Mouse (Mus musculus) frontal cortex, adult 2 months (tissue): ENCODE results near the gene Suox. TPM values are rescaled to one million over a fixed set of nuclear protein-coding genes. Genes with fewer than 3 reads are reported as not detected.
"Not testable (repeated sequence)": the region's sequence is repeated elsewhere in the genome, so short reads cannot be mapped to it uniquely, and the experiment has no call there.

ENCODE experiments used
- DNase-seq, 2 experiments: peaks; one replicate each; pipeline ENCODE4 v3.0.0; 2022; ENCODE audit warnings: low spot score in 1 of 2; ENCODE audit errors: extremely low spot score in 1 of 2
- polyA plus RNA-seq: library from polyadenylated mRNA; depleted of rRNA; stranded (reverse); fragments of >200 nt; gene quantifications from 2 replicates; pipeline ENCODE4 v1.2.3, GENCODE M21; 2012; rRNA removed

Gene Suox
- polyA plus RNA-seq, 1 experiment = 12.9 TPM

DNA sequence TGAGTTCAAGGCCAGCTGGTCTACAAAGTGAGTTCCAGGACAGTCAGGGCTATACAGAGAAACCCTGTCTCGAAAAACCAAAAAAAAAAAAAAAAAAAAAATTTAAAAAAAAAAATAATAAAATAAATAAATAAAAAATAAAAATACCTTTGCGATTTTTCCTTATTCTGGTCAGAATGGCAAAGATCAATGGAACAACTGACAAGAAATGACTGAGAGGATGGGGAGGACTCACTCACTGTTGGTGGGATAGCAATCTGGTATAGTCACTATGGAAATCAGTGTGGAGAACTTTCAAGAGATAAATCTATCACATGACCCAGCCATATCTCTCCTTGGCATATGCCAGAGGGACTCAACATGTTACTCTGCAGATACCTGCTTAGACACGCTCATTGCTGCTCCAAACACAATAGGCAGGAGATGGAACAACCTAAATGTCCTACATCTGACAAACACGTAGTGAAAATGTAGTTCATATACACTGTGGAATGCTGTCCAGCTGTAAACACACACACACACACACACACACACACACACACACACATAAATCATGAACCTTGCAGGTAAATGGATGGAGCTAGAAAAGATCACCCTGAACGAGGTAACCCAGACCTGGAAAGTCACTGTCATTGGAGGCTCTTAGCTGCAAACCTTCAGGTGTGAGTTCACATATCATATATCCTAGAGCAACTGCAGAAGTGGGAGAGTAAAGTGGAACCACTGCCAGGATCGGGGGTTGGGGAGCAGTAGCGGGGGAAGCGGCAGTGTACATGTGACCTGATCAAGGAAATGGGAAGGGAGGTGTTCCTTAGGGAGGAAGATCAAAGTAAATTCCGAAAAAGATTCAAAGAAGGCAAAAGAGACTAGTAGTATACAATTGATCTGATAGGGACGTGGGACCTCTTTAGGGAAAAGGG is 46.2 kb downstream of the Suox start:
- DNase-seq = no peak

DNA sequence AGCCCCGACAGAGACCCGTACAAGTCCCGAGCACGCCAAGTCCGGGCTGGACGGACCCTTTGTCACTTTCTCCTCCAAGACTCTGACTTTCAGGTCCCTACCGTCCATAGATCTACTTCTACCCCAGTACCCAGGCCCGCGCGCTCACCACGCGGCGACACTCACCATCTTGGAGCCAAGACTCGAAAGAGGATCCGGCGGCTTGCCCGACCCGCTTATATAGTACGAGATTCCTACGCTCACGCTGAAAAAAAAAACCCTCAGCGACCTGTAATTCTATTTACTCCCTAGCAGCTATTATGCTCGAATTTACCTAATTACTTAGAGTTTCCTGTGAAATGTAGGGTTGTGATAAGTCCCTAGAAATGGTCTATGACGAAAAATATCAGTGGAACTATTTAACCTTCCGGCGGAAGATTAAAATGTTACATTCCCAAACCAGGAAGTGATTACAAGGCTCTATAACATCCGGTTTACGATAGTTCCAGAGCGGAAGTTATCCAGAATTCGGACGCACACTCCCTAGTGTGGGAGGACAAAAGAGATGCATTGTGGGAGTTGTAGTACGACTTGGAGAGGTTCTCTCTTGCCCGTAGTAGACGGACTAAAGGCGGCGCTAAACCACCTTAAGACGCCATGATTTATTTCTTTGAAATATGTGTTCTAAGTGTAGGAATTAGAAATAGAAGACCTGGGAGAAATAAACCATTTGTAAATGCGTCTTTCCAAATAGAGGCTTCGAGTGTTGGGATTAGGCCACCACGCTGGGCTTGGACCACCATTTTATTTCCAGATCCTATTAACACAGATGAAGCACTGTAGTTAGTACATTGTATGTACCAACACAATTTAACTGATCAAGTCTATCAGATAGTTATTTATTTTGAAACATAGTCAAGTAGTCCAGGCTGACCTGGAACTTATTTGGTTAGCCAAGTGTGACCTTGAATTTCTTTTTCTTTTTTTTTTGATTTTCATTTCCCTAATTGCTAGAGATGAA is 47.3 kb downstream of the Suox start, which contains the start of gene Rps26:
TSS of gene Rps26 (minus strand) at position 437 of the 1,000 bp plus-strand sequence.
- DNase-seq = peak; percentile 96 to 97

DNA sequence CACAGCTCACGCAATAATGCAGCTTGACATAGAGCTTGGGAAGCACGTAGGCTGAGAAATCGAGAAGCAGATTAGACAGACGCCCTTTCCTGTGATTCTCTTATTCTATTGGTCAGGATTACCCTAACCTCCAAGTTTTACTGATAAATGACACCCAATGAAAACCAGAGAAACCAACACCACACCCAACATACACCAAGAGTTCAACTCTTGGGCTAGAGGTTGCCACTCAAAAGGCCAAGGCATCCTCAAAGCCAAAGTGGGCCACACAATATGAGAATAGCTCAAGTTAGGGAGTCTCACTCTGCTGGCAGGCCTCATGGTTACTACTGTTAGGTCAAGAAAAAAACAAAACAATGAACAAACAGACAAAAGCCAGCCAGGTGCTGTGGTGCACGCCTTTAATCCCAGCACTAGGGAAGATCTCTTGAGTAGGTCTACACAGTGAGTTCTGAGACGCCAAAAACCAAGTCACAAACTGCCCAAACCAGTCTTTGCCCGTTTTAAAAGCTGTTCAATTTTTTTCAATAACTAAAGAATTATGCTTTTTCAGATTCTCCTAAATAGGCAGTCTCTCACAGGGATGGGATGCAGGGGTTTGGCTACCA is 48.5 kb downstream of the Suox start:
- no peak for DNase-seq

DNA sequence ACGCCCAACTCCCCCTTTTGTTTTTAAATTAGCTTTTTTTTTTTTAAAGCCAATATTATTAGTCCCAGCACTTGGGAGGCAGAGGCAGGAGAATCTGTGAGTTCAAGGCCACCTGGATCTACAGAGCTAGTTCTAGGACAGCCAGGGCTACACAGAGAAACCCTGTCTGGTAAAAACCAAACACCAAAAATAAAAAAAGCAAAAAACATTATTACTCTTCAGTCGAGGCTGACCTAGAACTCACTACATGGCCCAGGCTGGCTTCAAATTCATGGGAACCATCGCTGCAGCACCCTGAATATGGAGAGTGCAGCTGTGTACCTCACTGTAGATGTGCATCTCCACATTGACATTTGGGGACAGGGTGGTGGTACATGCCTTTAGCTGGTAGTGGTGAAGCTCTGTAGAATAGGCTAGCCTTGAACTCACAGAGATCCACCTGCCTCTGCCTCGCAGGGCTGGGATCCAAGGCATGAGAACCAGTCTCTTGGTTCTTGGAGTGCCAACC is 50.7 kb downstream of the Suox start:
- DNase-seq = not testable (repeated sequence)

DNA sequence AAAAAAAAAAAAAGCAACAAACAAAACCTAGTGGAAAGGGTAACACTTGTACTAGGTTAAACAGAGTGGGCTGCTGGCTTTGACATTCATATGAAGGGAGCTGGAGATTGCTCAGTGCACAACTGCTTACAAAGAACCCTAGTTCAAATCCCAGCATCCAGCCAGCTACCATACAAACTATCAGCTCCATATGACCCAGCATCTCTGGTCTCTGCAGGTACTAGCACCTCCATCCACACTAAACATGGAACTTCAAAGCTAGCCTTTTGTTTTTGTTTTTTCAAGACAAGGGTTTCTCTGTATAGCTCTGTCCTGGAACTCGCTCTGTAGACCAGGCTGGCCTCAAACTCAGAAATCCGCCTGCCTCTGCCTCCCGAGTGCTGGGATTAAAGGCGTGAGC is 51.2 kb downstream of the Suox start:
- DNase-seq = no peak

DNA sequence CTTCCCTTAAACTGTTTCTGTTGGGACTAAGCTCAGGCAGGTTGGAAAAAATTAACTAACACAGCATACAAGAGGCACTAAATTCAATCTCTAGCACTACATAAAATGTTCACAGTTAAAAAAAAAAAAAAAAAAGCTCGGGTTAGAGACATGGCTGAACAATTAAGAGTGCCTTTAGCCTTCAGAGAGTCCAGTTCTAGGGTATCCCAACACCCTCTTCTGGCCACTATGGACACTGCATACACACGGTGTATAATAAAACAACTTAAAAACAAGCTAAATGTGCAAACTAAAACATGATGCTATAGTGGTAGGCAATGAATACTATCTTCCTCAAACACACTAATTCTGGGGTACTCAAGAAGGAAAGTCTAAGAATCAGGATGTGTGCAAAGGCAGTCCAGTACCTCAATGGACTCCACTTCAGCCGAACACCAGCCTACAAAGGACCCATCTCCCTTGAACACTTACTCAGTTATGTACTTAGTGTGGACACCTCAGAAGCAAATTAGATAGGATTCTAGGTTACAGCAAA is 51.8 kb downstream of the Suox start:
- DNase-seq = no peak

DNA sequence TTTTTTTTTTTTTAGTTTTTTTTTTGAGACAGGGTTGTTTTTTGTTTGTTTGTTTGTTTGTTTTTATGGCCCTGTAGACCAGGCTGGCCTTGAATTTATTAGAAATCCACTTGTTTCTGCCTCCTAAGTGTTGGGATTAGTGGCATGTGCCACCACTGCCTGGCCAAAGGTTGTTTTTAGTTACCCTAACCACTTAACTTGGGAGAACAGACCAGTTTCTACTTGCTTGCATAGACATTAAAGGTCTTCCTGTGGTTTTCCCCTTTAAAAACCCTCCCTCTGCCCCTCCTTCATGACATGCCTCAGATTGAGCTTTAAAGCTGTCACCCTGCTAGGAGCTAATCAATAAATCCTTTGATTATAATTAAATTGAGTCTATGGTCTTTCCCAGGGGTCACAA is 53.6 kb downstream of the Suox start:
- no peak for DNase-seq

Other genes with a start within 250 kb of the Suox start
- 219 and 255 TPM in 2 replicates for gene Smarcc2, start 214.8 kb downstream of the Suox start, polyA plus RNA-seq
- gene Myl6, start 179.9 kb downstream of the Suox start, polyA plus RNA-seq = 1,313 and 1,322 TPM in 2 replicates
- gene Myl6b, start 175.4 kb downstream of the Suox start, polyA plus RNA-seq = 24.7 and 27.5 TPM in 2 replicates
- gene Esyt1, start 148.2 kb downstream of the Suox start, polyA plus RNA-seq = 8.3 and 9.8 TPM in 2 replicates
- gene Zc3h10, start 126.3 kb downstream of the Suox start, polyA plus RNA-seq = 11.3 and 12.2 TPM in 2 replicates
- gene Rpl41, start 124.8 kb downstream of the Suox start, polyA plus RNA-seq = 1,933 and 2,601 TPM in 2 replicates
- gene Pa2g4, start 108.1 kb downstream of the Suox start, polyA plus RNA-seq = 72.3 and 78.6 TPM in 2 replicates
- 8.4 and 9.2 TPM in 2 replicates for gene Erbb3, start 84.4 kb downstream of the Suox start, polyA plus RNA-seq
- gene Rps26, start 47.3 kb downstream of the Suox start, polyA plus RNA-seq = 396 and 476 TPM in 2 replicates
- gene Ikzf4, start 28.1 kb downstream of the Suox start, polyA plus RNA-seq = 11.1 and 11.6 TPM in 2 replicates
- gene Rab5b, start 22.2 kb upstream of the Suox start, polyA plus RNA-seq = 114 and 118 TPM in 2 replicates
- 0.80 and 0.98 TPM in 2 replicates for gene Pmel, start 30.1 kb upstream of the Suox start, polyA plus RNA-seq
- gene Cdk2, start 31.0 kb upstream of the Suox start, polyA plus RNA-seq = 4.9 and 6.0 TPM in 2 replicates
- gene Dgka, start 70.8 kb upstream of the Suox start, polyA plus RNA-seq = 14.8 and 15.6 TPM in 2 replicates
- 38.3 and 44.6 TPM in 2 replicates for gene Pym1, start 73.8 kb upstream of the Suox start, polyA plus RNA-seq
- 2.4 and 3.4 TPM in 2 replicates for gene Mmp19, start 116.8 kb upstream of the Suox start, polyA plus RNA-seq
- 24.2 and 25.3 TPM in 2 replicates for gene Dnajc14, start 130.0 kb upstream of the Suox start, polyA plus RNA-seq
- 21.8 and 22.3 TPM in 2 replicates for gene Tmem198b, start 130.3 kb upstream of the Suox start, polyA plus RNA-seq
- 55.8 and 69.0 TPM in 2 replicates for gene Sarnp, start 143.3 kb upstream of the Suox start, polyA plus RNA-seq
- 15.3 and 17.3 TPM in 2 replicates for gene Ormdl2, start 147.6 kb upstream of the Suox start, polyA plus RNA-seq
- 17.0 and 17.2 TPM in 2 replicates for gene Gdf11, start 217.6 kb upstream of the Suox start, polyA plus RNA-seq
- gene Cd63, start 226.9 kb upstream of the Suox start, polyA plus RNA-seq = 82.7 and 95.6 TPM in 2 replicates
- gene Rdh5, start 248.8 kb upstream of the Suox start, polyA plus RNA-seq = 12.3 and 15.7 TPM in 2 replicates
- gene Bloc1s1, start 250.0 kb upstream of the Suox start, polyA plus RNA-seq = 233 and 273 TPM in 2 replicates